Mouse (Mus musculus) E14TG2a.4 (cell line): ENCODE results near the gene Mip.
"Not testable (repeated sequence)": the region's sequence is repeated elsewhere in the genome, so short reads cannot be mapped to it uniquely, and the experiment has no call there.

Experiments used
- H3K27me3 ChIP-seq: 2 replicates; pipeline ENCODE4 v1.6.1; 2014; ENCODE audit warnings: low read length, control low read depth; ENCODE audit not compliant: insufficient read depth
- H3K36me3 ChIP-seq: 2 replicates; pipeline ENCODE4 v1.6.1; 2014; ENCODE audit warnings: low read length, control low read depth; ENCODE audit not compliant: insufficient read depth
- H3K4me1 ChIP-seq: replicated peaks from 2 replicates; pipeline ENCODE4 v1.6.1; 2014; ENCODE audit warnings: low read depth, low read length, control low read depth
- H3K4me3 ChIP-seq: replicated peaks from 2 replicates; pipeline ENCODE4 v1.5.1; 2014; ENCODE audit warnings: mild to moderate bottlenecking, low read length
- H3K9me3 ChIP-seq: 2 replicates; pipeline ENCODE4 v1.6.1; 2014; ENCODE audit warnings: low read length, control low read depth
- CTCF ChIP-seq: conservative IDR thresholded peaks from 2 replicates; pipeline ENCODE4 v1.5.1; 2014; ENCODE audit warnings: low read length
- NANOG ChIP-seq: IDR thresholded peaks from 2 replicates; pipeline ENCODE4 v1.6.1; 2014; ENCODE audit warnings: borderline replicate concordance, low read length, mixed read lengths
- POU5F1 ChIP-seq: IDR thresholded peaks from 2 replicates; pipeline ENCODE4 v1.6.1; 2014; ENCODE audit warnings: low read length, borderline replicate concordance

Gene Mip

GRCm38 (mm10) chr10:128247020-128247732 lies 21.5 kb downstream of the Mip start:
- Histone ChIP-seq H3K4me1 (peaks cover 79% of the 10 kb centered on the region), H3K27me3 (no peaks in the 10 kb centered on the region), H3K9me3 (no peaks in the 10 kb centered on the region), H3K36me3 (peaks cover 100% of the 10 kb centered on the region), H3K4me3 (peak overlapping the region; percentile 69)
- no peak for TF ChIP-seq POU5F1
- no peak for TF ChIP-seq CTCF
- TF ChIP-seq NANOG, result no peak

GRCm38 (mm10) chr10:128250565-128250964 lies 24.9 kb downstream of the Mip start:
- no peaks in the 10 kb centered on the region for H3K27me3 ChIP-seq
- no peaks in the 10 kb centered on the region for H3K9me3 ChIP-seq
- H3K36me3 ChIP-seq, result peaks cover 79% of the 10 kb centered on the region
- TF ChIP-seq CTCF (no peak), NANOG (no peak), POU5F1 (no peak)
- H3K4me1 ChIP-seq, result peaks cover 69% of the 10 kb centered on the region
- H3K4me3 ChIP-seq, result no peak overlapping the region

- Histone ChIP-seq H3K36me3 (peaks cover 47% of the 10 kb centered on the region), H3K27me3 (no peaks in the 10 kb centered on the region), H3K4me1 (peaks cover 37% of the 10 kb centered on the region), H3K4me3 (peak within 1 kb of the TSS; percentile 49), H3K9me3 (no peaks in the 10 kb centered on the region)
- TF ChIP-seq CTCF, result no peak
- no peak for TF ChIP-seq POU5F1
- no peak for TF ChIP-seq NANOG
Measured at GRCm38 (mm10) chr10:128253677-128254255, 28.1 kb downstream of the Mip start, which contains the start of gene Apon. Apon (plus strand) TSS chr10:128254096.

- peaks cover 25% of the 10 kb centered on the region for H3K36me3 ChIP-seq
- no peak overlapping the region for H3K4me3 ChIP-seq
- no peaks in the 10 kb centered on the region for H3K27me3 ChIP-seq
- peaks cover 17% of the 10 kb centered on the region for H3K4me1 ChIP-seq
- H3K9me3 ChIP-seq, result no peaks in the 10 kb centered on the region
- no peak for TF ChIP-seq POU5F1
- no peak for TF ChIP-seq NANOG
- TF ChIP-seq CTCF, result no peak
Measured at GRCm38 (mm10) chr10:128255925-128256324, 30.3 kb downstream of the Mip start.

GRCm38 (mm10) chr10:128256328-128256727 lies 30.7 kb downstream of the Mip start:
- peaks cover 21% of the 10 kb centered on the region for H3K36me3 ChIP-seq
- TF ChIP-seq CTCF (no peak), NANOG (no peak), POU5F1 (no peak)
- no peaks in the 10 kb centered on the region for H3K27me3 ChIP-seq
- no peaks in the 10 kb centered on the region for H3K9me3 ChIP-seq
- H3K4me3 ChIP-seq, result no peak overlapping the region
- H3K4me1 ChIP-seq, result peaks cover 14% of the 10 kb centered on the region

- no peaks in the 10 kb centered on the region for H3K36me3 ChIP-seq
- H3K4me3 ChIP-seq, result no peak overlapping the region
- no peaks in the 10 kb centered on the region for H3K9me3 ChIP-seq
- peaks cover 31% of the 10 kb centered on the region for H3K4me1 ChIP-seq
- TF ChIP-seq POU5F1, result no peak
- no peak for TF ChIP-seq NANOG
- TF ChIP-seq CTCF, result no peak
- H3K27me3 ChIP-seq, result no peaks in the 10 kb centered on the region
Measured at GRCm38 (mm10) chr10:128258953-128259352, 33.3 kb downstream of the Mip start.

GRCm38 (mm10) chr10:128259946-128260345 lies 34.3 kb downstream of the Mip start:
- H3K9me3 ChIP-seq, result no peaks in the 10 kb centered on the region
- H3K36me3 ChIP-seq, result no peaks in the 10 kb centered on the region
- H3K4me3 ChIP-seq, result no peak overlapping the region
- no peak for TF ChIP-seq CTCF
- TF ChIP-seq POU5F1, result no peak
- TF ChIP-seq NANOG, result no peak
- H3K4me1 ChIP-seq, result peaks cover 21% of the 10 kb centered on the region
- no peaks in the 10 kb centered on the region for H3K27me3 ChIP-seq

GRCm38 (mm10) chr10:128260376-128260775 lies 34.7 kb downstream of the Mip start:
- H3K36me3 ChIP-seq, H3K4me3 ChIP-seq, H3K9me3 ChIP-seq, H3K27me3 ChIP-seq: not testable (repeated sequence)
- peaks cover 20% of the 10 kb centered on the region for H3K4me1 ChIP-seq

GRCm38 (mm10) chr10:128262300-128262699 lies 36.7 kb downstream of the Mip start:
- TF ChIP-seq CTCF (no peak), NANOG (no peak), POU5F1 (no peak)
- Histone ChIP-seq H3K9me3 (no peaks in the 10 kb centered on the region), H3K4me3 (peak overlapping the region; percentile 61), H3K36me3 (no peaks in the 10 kb centered on the region), H3K4me1 (peaks cover 27% of the 10 kb centered on the region), H3K27me3 (no peaks in the 10 kb centered on the region)
